ENCODE assay signal across 24 mouse cellular contexts in genomic region chr19:3613991-3614390, GRCm38 (mm10). TPM values are rescaled to one million over a fixed set of nuclear protein-coding genes. Genes with fewer than 3 reads are reported as not detected.
A peak's percentile ranks its signal among the peaks of the same experiment; 100 is the strongest.
DNase-seq lines count a peak whose midpoint lies in the region; ATAC-seq and TF ChIP-seq lines count a peak whose summit lies in the region.
"Had no signal": no experiment of that assay in that cellular context is flagged by ENCODE, and none has a peak within 500 bp of the region (broad histone marks: within the 10 kb centered on the region; RNA-seq: fewer than 3 reads in every experiment).

No protein-coding gene starts in this region.

- H3K4me2 ChIP-seq in liver, postnatal 0 days (ENCODE audit: low read depth, low read length), result no peak overlapping the region
- H3K4me2 ChIP-seq in liver, embryonic 12.5 days, result no peak overlapping the region
- H3K4me2 ChIP-seq: embryonic facial prominence, embryonic 12.5 days; embryonic facial prominence, embryonic 15.5 days; heart, embryonic 11.5 days; hindbrain, embryonic 13.5 days; intestine, embryonic 15.5 days had no signal

- no peak overlapping the region for H3K9ac ChIP-seq in liver, postnatal 0 days (replicated peaks)
- H3K9ac ChIP-seq in liver, embryonic 12.5 days, result no peak overlapping the region
- H3K9ac ChIP-seq: embryonic facial prominence, embryonic 12.5 days; embryonic facial prominence, embryonic 15.5 days; forebrain, postnatal 0 days; hindbrain, embryonic 13.5 days; intestine, embryonic 15.5 days had no signal

- peak; percentile 68 for DNase-seq in adrenal gland, postnatal 14 days
- no peak for DNase-seq in adrenal gland, postnatal 4 days (ENCODE audit: low spot score in 2 of 2)
- no peak for DNase-seq in liver, postnatal 0 days
- DNase-seq in adrenal gland, postnatal 36 days, result peak; percentile 66 to 69
- DNase-seq: cerebellum, adult 11 months; cerebellum, adult 2 months; cerebellum, adult 9-11 months; cerebellum, postnatal 25 days; forebrain, postnatal 0 days; gastrocnemius, adult 2 months; gastrocnemius, postnatal 14 days; heart, adult 11 months; heart, postnatal 36 days had no signal

- no peaks in the 10 kb centered on the region; the same call in 1 of the 2 replicates for H3K4me1 ChIP-seq in liver, postnatal 0 days (ENCODE audit: insufficient read depth)
- no peaks in the 10 kb centered on the region for H3K4me1 ChIP-seq in liver, embryonic 12.5 days
- peaks cover 23% of the 10 kb centered on the region for H3K4me1 ChIP-seq in small intestine, adult 2 months (ENCODE audit: control insufficient read depth, insufficient read depth, insufficient read length, low read length)
- H3K4me1 ChIP-seq: embryonic facial prominence, embryonic 12.5 days; embryonic facial prominence, embryonic 15.5 days; hindbrain, embryonic 10.5 days; hindbrain, embryonic 13.5 days had no signal

- TF ChIP-seq POLR2A in small intestine, adult 2 months (IDR thresholded peaks at IDR 0.05; ENCODE audit: low read depth, low read length), result no peak

- no peak for TF ChIP-seq EP300 in liver, postnatal 0 days (IDR thresholded peaks at IDR 0.05; ENCODE audit: low read depth)

- no peak overlapping the region for H3K4me3 ChIP-seq in liver, postnatal 0 days (ENCODE audit: low read depth, low read length)
- no peak overlapping the region for H3K4me3 ChIP-seq in liver, embryonic 12.5 days
- H3K4me3 ChIP-seq in small intestine, adult 2 months (ENCODE audit: low read depth, low read length), result no peak overlapping the region
- H3K4me3 ChIP-seq: embryonic facial prominence, embryonic 12.5 days; embryonic facial prominence, embryonic 15.5 days; gastrocnemius, adult 2 months; hindbrain, embryonic 10.5 days; hindbrain, embryonic 13.5 days; intestine, embryonic 15.5 days had no signal

- TF ChIP-seq CTCF in liver, postnatal 0 days (IDR thresholded peaks at IDR 0.05; ENCODE audit: low read depth), result no peak
- TF ChIP-seq CTCF in small intestine, adult 2 months (IDR thresholded peaks at IDR 0.05; ENCODE audit: extremely low read depth, insufficient read length, insufficient replicate concordance, low read depth, low read length), result no peak

- ATAC-seq in liver, postnatal 0 days, result peak; percentile 26; the same call in 1 of the 2 replicates
- ATAC-seq in liver, embryonic 12.5 days, result no peak
- ATAC-seq: CD4-positive, CD25-positive, alpha-beta regulatory T cell, adult 4 months; forebrain, embryonic 14.5 days; forebrain, postnatal 0 days; hindbrain, embryonic 16.5 days; intestine, embryonic 15.5 days had no signal

- no peaks in the 10 kb centered on the region for H3K9me3 ChIP-seq in liver, postnatal 0 days (ENCODE audit: low read length)
- no peaks in the 10 kb centered on the region for H3K9me3 ChIP-seq in liver, embryonic 12.5 days (replicated peaks)
- H3K9me3 ChIP-seq: embryonic facial prominence, embryonic 12.5 days; embryonic facial prominence, embryonic 15.5 days; hindbrain, embryonic 10.5 days; hindbrain, embryonic 13.5 days; intestine, embryonic 15.5 days had no signal

- H3K27me3 ChIP-seq in liver, postnatal 0 days (ENCODE audit: insufficient read depth, low read length), result no peaks in the 10 kb centered on the region
- no peaks in the 10 kb centered on the region for H3K27me3 ChIP-seq in liver, embryonic 12.5 days (replicated peaks)
- H3K27me3 ChIP-seq in small intestine, adult 2 months (ENCODE audit: control insufficient read depth, insufficient read depth, low read length), result no peaks in the 10 kb centered on the region
- H3K27me3 ChIP-seq: embryonic facial prominence, embryonic 12.5 days; embryonic facial prominence, embryonic 15.5 days; hindbrain, embryonic 13.5 days; intestine, embryonic 15.5 days had no signal

- H3K27ac ChIP-seq in liver, postnatal 0 days (ENCODE audit: low read depth), result no peak overlapping the region
- no peak overlapping the region for H3K27ac ChIP-seq in liver, embryonic 12.5 days
- H3K27ac ChIP-seq in small intestine, adult 2 months (ENCODE audit: insufficient read depth, low read depth, low read length), result peak overlapping the region; percentile 42; the same call in 1 of the 2 replicates
- H3K27ac ChIP-seq: embryonic facial prominence, embryonic 12.5 days; embryonic facial prominence, embryonic 15.5 days; gastrocnemius, adult 2 months; hindbrain, embryonic 10.5 days; hindbrain, embryonic 13.5 days; intestine, embryonic 15.5 days had no signal

- 79% methylated on average over 10 of the region's 10 CpGs for WGBS in liver, postnatal 0 days (ENCODE audit: insufficient replicate concordance)
- 83% methylated on average over 10 of the region's 10 CpGs for WGBS in liver, embryonic 12.5 days (ENCODE audit: insufficient replicate concordance)
- WGBS in small intestine, adult 2 months, result 91% methylated on average over 10 of the region's 10 CpGs

- H3K36me3 ChIP-seq in liver, postnatal 0 days (replicated peaks; ENCODE audit: insufficient read depth, low read length), result peaks cover 64% of the 10 kb centered on the region
- H3K36me3 ChIP-seq in liver, embryonic 12.5 days, result peaks cover 86% of the 10 kb centered on the region
- H3K36me3 ChIP-seq in small intestine, adult 2 months (ENCODE audit: control insufficient read depth, insufficient read depth, low read length), result peaks cover 65% of the 10 kb centered on the region

RNA-seq across cellular contexts. Expression of gene Ppp6r3, which starts 38.4 kb away (rescaled TPM):
- 105 and 106 TPM in 2 replicates for total RNA-seq in adrenal gland, postnatal 14 days (2021)
- 100 to 1,000 TPM; 104 to 114 TPM for total RNA-seq in adrenal gland, postnatal 4 days (2021)
- 14.5 and 16.4 TPM in 2 replicates for polyA plus RNA-seq in liver, postnatal 0 days (2015; fragmentation: Nextera tagmentation; extraction: Ambion mirVana)
- polyA plus RNA-seq in liver, embryonic 12.5 days (2016; fragmentation: Nextera tagmentation; extraction: Ambion mirVana), result 35.8 and 37.3 TPM in 2 replicates
- 10 to 100 TPM; 92.7 to 98.6 TPM for total RNA-seq in adrenal gland, postnatal 36 days (2021)
- polyA plus RNA-seq in small intestine, adult 2 months (2012; rRNA removed), result 25.5 and 67.9 TPM in 2 replicates

Comparison
In these comparisons a context has a peak if more than half of its experiments do, and no peak if none do; other contexts are left out.
1. DNase-seq: peak in adrenal gland, postnatal 14 days (single experiment) and adrenal gland, postnatal 36 days (2 of 2); none in adrenal gland, postnatal 4 days (0 of 2) and liver, postnatal 0 days (single experiment).